Comparison of ENCODE assay signal across 8 mouse cellular contexts in genomic region chr12:44166949-44167348, GRCm38 (mm10). TPM values are rescaled to one million over a fixed set of nuclear protein-coding genes. Genes with fewer than 3 reads are reported as not detected.
A peak's percentile ranks its signal among the peaks of the same experiment; 100 is the strongest.
DNase-seq lines count a peak whose midpoint lies in the region; ATAC-seq and TF ChIP-seq lines count a peak whose summit lies in the region.

No protein-coding gene starts in this region.

- H3K9me3 ChIP-seq in heart, postnatal 0 days (replicated peaks; ENCODE audit: control insufficient read depth, low read length) = no peaks in the 10 kb centered on the region

- no peak overlapping the region for H3K4me2 ChIP-seq in heart, postnatal 0 days (ENCODE audit: low read depth, low read length)

- H3K9ac ChIP-seq in heart, postnatal 0 days (replicated peaks; ENCODE audit: low read depth, low read length) = no peak overlapping the region

- peak; percentile 62 for DNase-seq in heart, postnatal 0 days (ENCODE audit: low spot score)
- DNase-seq in heart, postnatal 25 days (ENCODE audit: low spot score) = no peak
- peak; percentile 13 for DNase-seq in urinary bladder, postnatal 14 days (ENCODE audit: low spot score)
- DNase-seq in urinary bladder, postnatal 4 days (ENCODE audit: low spot score in 2 of 2) = no peak
- peak; percentile 89 for DNase-seq in embryo, embryonic 10.5 days (ENCODE audit: low spot score)
- DNase-seq in layer of hippocampus, adult 9-10 months (ENCODE audit: low spot score) = peak; percentile 93
- peak; percentile 25 for DNase-seq in retina, adult 2 months (ENCODE audit: low read depth, low spot score)
- no peak for DNase-seq in ovary, postnatal 10 days (ENCODE audit: low spot score)

- H3K27ac ChIP-seq in heart, postnatal 0 days (ENCODE audit: low read depth) = no peak overlapping the region

- no peak overlapping the region for H3K4me3 ChIP-seq in heart, postnatal 0 days (ENCODE audit: low read depth, low read length)

- no peak for TF ChIP-seq EP300 in heart, postnatal 0 days (IDR thresholded peaks at IDR 0.05; ENCODE audit: low read depth)

- no peaks in the 10 kb centered on the region for H3K36me3 ChIP-seq in heart, postnatal 0 days (replicated peaks; ENCODE audit: control insufficient read depth, insufficient read depth, low read length)

- ATAC-seq in heart, postnatal 0 days (ENCODE audit: insufficient read depth, low read depth) = no peak

- no peaks in the 10 kb centered on the region for H3K4me1 ChIP-seq in heart, postnatal 0 days (ENCODE audit: control insufficient read depth, insufficient read depth)

- intact Hi-C loops in heart, postnatal 25 days (cut with DNase I) = no loop called here

- TF ChIP-seq CTCF in heart, postnatal 0 days (IDR thresholded peaks at IDR 0.05; ENCODE audit: low read depth) = peak; percentile 54

- no peaks in the 10 kb centered on the region for H3K27me3 ChIP-seq in heart, postnatal 0 days (ENCODE audit: control insufficient read depth, insufficient read depth, low read length)

RNA-seq across cellular contexts. Expression of gene Dnajb9, which starts 43.2 kb away (rescaled TPM):
- total RNA-seq in heart, postnatal 0 days (2014; rRNA removed; ENCODE audit: low replicate concordance) = 12.4 and 23.3 TPM in 2 replicates
- polyA plus RNA-seq in heart, postnatal 0 days (2015; fragmentation: Nextera tagmentation; extraction: Ambion mirVana) = 18.8 and 29.1 TPM in 2 replicates
- 10 to 100 TPM; 38.8 to 44.0 TPM for total RNA-seq in heart, postnatal 25 days (2021)

RNA-seq across cellular contexts. Expression of gene Pnpla8, which starts 54.2 kb away (rescaled TPM):
- total RNA-seq in heart, postnatal 0 days (2014; rRNA removed; ENCODE audit: low replicate concordance) = 50.2 and 55.4 TPM in 2 replicates
- polyA plus RNA-seq in heart, postnatal 0 days (2015; fragmentation: Nextera tagmentation; extraction: Ambion mirVana) = 82.9 and 92.3 TPM in 2 replicates
- total RNA-seq in heart, postnatal 25 days (2021) = 100 to 1,000 TPM; 132 to 142 TPM

Comparison
In these comparisons a context has a peak if more than half of its experiments do, and no peak if none do; other contexts are left out.
1. DNase-seq: peak in heart, postnatal 0 days (single experiment), urinary bladder, postnatal 14 days (single experiment), embryo, embryonic 10.5 days (single experiment), layer of hippocampus, adult 9-10 months (single experiment) and retina, adult 2 months (single experiment); none in heart, postnatal 25 days (single experiment), urinary bladder, postnatal 4 days (0 of 2) and ovary, postnatal 10 days (single experiment).